Mouse (Mus musculus) forebrain, embryonic 11.5 days (tissue): ENCODE results near the gene Celf2. TPM values are rescaled to one million over a fixed set of nuclear protein-coding genes. Genes with fewer than 3 reads are reported as not detected.

Source experiments
- ATAC-seq: fragments of 200-750 bp; cut with Nextera tagmentation; replicated peaks from 2 replicates; pipeline ENCODE4 v1.8.0; 2017; ENCODE audit warnings: moderate TSS enrichment; ENCODE audit not compliant: low FRiP score
- DNase-seq: peaks from one replicate; pipeline ENCODE4 v3.0.0-alpha.2; 2017; ENCODE audit warnings: low spot score
- H3K27ac ChIP-seq: fragments of 300-500 bp; sonication (generic); 2 replicates; pipeline ENCODE4 v1.5.1; 2014; ENCODE audit warnings: low read depth, low read length
- H3K27me3 ChIP-seq: fragments of 300-500 bp; sonication (generic); 2 replicates; pipeline ENCODE4 v1.6.1; 2014; ENCODE audit warnings: mild to moderate bottlenecking, low read length, mixed read lengths; ENCODE audit not compliant: control insufficient read depth, insufficient read depth
- H3K36me3 ChIP-seq: fragments of 300-500 bp; sonication (generic); 2 replicates; pipeline ENCODE4 v1.6.1; 2014; ENCODE audit warnings: mild to moderate bottlenecking, low read length, moderate library complexity, mixed read lengths; ENCODE audit not compliant: control insufficient read depth, insufficient read depth
- H3K4me1 ChIP-seq: fragments of 300-500 bp; sonication (generic); replicated peaks from 2 replicates; pipeline ENCODE4 v1.6.1; 2014; ENCODE audit warnings: low read length, mixed read lengths; ENCODE audit not compliant: control insufficient read depth, insufficient read depth
- H3K4me2 ChIP-seq: fragments of 300-500 bp; sonication (generic); 2 replicates; pipeline ENCODE4 v1.6.1; 2014; ENCODE audit warnings: low read depth, mild to moderate bottlenecking, low read length, moderate library complexity, mixed read lengths; ENCODE audit not compliant: severe bottlenecking
- H3K4me3 ChIP-seq: fragments of 300-500 bp; sonication (generic); 2 replicates; pipeline ENCODE4 v1.5.1; 2014; ENCODE audit warnings: low read depth, low read length
- H3K9ac ChIP-seq: fragments of 300-500 bp; sonication (generic); 2 replicates; pipeline ENCODE4 v1.6.1; 2014; ENCODE audit warnings: low read length
- H3K9me3 ChIP-seq: fragments of 300-500 bp; sonication (generic); 2 replicates; pipeline ENCODE4 v1.6.1; 2016; ENCODE audit warnings: low read length, mixed read lengths; ENCODE audit not compliant: control insufficient read depth
- WGBS: fragments of 180-500 bp; shearing (Covaris S2); extraction: QIAGEN DNeasy Blood & Tissue Kit; methylation state at CpG from one replicate; pipeline ENCODE4 v1.1.7; 2014; 5-methylcytosine and 5-hydroxymethylcytosine counted together
- polyA plus RNA-seq: library from polyadenylated mRNA; unstranded; fragments of >200 nt; fragmentation: Nextera tagmentation; extraction: Ambion mirVana; gene quantifications from 2 replicates; pipeline ENCODE4 v1.2.1, GENCODE M21; 2014

Celf2 gene
- polyA plus RNA-seq, 1 experiment from 2014 or later = 116 TPM

DNA sequence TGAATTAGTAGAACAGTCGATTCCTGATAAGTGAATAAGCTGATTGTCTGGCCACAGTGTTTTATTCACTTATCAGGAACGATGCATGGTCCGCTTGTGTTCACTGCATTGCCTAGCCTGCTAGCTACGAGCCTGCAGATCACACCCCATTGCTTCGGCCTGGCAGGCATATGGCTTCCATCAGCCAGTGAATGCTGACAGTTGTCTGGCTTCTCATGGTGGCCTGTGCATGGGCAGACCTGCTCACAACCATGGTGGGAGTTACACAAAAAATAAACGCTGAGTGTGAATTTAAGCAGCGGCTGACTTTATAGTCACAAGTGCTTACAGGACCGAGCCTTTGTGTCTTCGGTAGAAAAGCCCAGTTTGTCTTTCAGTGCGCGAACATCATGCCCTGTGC is 969.3 kb downstream of the Celf2 start:
- H3K27ac ChIP-seq = no peak overlapping the region
- 87% methylated on average over 11 of the region's 11 CpGs for WGBS
- no peak for ATAC-seq
- no peaks in the 10 kb centered on the region for H3K9me3 ChIP-seq
- no peak overlapping the region for H3K4me3 ChIP-seq
- H3K4me2 ChIP-seq = no peak overlapping the region
- H3K9ac ChIP-seq = no peak overlapping the region
- H3K4me1 ChIP-seq = no peaks in the 10 kb centered on the region
- no peaks in the 10 kb centered on the region for H3K27me3 ChIP-seq
- no peak for DNase-seq
- H3K36me3 ChIP-seq = no peaks in the 10 kb centered on the region

DNA sequence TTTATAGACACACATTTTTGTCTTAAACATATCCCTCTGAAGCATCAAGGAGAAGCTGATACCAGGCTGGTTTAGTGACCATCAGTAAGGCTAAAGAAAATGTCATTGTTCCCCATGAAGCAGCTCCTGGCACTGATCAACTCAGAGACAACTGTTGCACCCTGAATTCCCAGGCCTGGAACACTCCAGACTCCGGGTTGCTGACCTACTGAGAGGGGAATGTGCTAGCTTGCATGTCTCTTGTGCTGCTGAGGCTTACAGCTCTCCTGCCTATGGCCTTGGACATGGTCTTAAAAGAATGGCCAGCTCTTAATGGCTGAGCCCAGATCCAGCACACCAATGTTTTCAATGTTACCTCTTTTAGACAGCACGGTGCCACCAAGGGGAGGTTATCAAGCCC is 970.9 kb downstream of the Celf2 start:
- Histone ChIP-seq H3K9me3 (no peaks in the 10 kb centered on the region), H3K4me1 (no peaks in the 10 kb centered on the region), H3K36me3 (no peaks in the 10 kb centered on the region), H3K27ac (no peak overlapping the region), H3K4me2 (no peak overlapping the region), H3K27me3 (no peaks in the 10 kb centered on the region), H3K9ac (no peak overlapping the region), H3K4me3 (no peak overlapping the region)
- 87% methylated on average over 2 of the region's 2 CpGs for WGBS
- DNase-seq = no peak
- ATAC-seq = no peak

DNA sequence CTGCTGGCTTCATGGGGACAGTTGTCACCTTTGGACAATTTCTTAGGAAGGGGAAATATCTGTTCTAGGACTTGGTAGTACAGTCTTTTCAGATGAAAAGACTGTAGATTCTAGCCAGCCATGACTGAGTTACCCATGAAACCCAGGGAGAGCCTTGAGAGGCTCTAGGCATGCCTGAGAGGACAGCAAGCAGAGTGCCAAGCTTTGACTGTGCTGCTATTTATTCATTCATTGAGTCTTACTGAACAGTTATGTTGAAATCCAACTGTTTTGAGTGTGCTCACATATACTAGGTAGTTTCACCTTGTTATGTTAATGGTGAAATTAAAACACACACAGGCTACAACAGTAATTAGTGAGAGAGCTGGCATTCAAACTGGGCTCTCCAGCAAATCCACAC is 971.3 kb downstream of the Celf2 start:
- H3K4me1 ChIP-seq = no peaks in the 10 kb centered on the region
- H3K9ac ChIP-seq = no peak overlapping the region
- H3K9me3 ChIP-seq = no peaks in the 10 kb centered on the region
- no peak overlapping the region for H3K4me3 ChIP-seq
- no peak for DNase-seq
- no peak overlapping the region for H3K4me2 ChIP-seq
- H3K27ac ChIP-seq = no peak overlapping the region
- H3K27me3 ChIP-seq = no peaks in the 10 kb centered on the region
- H3K36me3 ChIP-seq = no peaks in the 10 kb centered on the region
- no peak for ATAC-seq

DNA sequence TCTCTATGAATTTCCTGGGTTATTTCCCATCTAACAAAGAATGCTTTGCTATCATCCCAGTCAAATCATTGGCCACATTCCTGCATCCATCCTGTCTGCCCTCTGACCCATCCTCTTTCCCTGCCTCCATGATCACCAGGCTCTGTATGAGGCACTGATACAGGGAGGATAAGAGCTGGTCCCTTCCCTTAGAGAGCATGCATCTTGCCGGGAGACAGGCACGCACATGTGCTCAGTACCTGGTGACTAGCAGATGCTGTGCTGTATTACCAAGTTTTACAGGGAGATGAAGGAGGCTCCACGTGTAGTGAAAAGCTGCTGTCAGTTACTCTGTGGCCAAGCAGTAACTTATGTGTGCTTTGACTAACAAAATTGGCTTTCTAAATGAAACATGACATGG is 972.0 kb downstream of the Celf2 start:
- Histone ChIP-seq H3K4me1 (no peaks in the 10 kb centered on the region), H3K4me2 (no peak overlapping the region), H3K9ac (no peak overlapping the region), H3K27me3 (no peaks in the 10 kb centered on the region), H3K4me3 (no peak overlapping the region), H3K36me3 (no peaks in the 10 kb centered on the region), H3K9me3 (no peaks in the 10 kb centered on the region), H3K27ac (no peak overlapping the region)
- ATAC-seq (no peak), DNase-seq (no peak)
- WGBS = 85% methylated on average over 3 of the region's 3 CpGs

DNA sequence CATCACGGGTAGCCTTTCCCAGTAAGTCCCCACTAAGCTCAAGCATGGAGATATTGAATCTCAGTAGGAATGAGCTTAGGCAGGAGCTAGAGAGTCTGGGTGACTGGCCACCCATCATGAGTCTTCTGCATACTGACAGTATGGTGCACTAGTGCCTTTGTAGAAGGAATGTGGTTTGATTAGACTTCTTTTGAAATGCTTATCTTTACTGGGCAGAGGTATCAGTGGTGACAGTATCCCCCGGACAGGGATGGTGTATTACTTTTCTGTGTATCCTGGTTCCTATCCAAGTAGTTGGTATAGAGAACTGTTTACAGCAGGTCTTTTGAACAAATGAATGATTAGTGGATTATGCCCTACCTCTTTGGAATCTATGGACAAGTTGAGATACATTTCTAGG is 973.0 kb downstream of the Celf2 start:
- Histone ChIP-seq H3K9ac (no peak overlapping the region), H3K9me3 (no peaks in the 10 kb centered on the region), H3K27me3 (no peaks in the 10 kb centered on the region), H3K4me3 (no peak overlapping the region), H3K4me1 (no peaks in the 10 kb centered on the region), H3K27ac (no peak overlapping the region), H3K36me3 (no peaks in the 10 kb centered on the region), H3K4me2 (no peak overlapping the region)
- ATAC-seq = no peak
- DNase-seq = no peak
- WGBS = 93% methylated on average over 2 of the region's 2 CpGs

DNA sequence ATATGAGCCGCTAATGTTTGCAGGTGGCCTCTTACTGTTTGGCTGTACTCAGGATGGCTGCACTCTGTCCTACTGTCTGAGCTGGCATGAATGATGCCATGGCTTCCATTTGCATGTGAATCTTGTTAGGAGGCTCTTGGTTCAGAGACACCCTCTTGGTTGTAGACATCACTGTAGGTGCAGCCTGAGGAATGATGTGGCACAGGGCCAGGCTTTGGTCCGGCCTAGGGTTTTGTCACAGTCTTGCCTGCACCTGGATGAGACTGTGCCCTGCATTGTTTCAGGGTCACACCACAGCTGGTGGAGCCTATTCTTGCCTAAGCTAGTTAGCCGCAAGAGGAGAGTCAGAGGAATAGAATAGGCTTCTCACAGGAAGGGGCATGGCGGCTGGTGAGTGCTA is 977.0 kb downstream of the Celf2 start:
- Histone ChIP-seq H3K36me3 (no peaks in the 10 kb centered on the region), H3K4me1 (no peaks in the 10 kb centered on the region), H3K27ac (no peak overlapping the region), H3K9ac (no peak overlapping the region), H3K4me3 (no peak overlapping the region), H3K27me3 (no peaks in the 10 kb centered on the region), H3K4me2 (no peak overlapping the region), H3K9me3 (no peaks in the 10 kb centered on the region)
- no peak for DNase-seq
- WGBS = 62% methylated on average over 4 of the region's 4 CpGs
- ATAC-seq = no peak

DNA sequence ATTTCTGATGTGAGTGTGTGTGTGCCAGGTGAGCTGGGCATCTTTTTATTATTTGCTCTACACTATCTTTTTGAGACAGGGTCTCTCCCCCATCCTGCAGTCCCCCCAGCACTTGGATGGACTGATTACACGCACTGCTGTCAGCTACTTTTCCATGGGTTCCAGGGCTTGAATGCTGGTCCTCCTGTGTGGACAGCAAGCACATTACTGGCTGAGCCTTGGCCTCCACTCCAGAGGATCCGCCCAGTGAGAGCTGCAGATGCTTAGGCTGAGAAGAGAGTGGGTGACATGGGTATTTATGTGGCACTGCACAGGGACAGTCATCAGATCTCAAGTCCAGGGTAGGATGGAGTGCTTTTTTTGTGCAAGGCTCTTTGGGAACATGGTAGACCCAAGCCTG is 981.3 kb downstream of the Celf2 start:
- no peak for DNase-seq

DNA sequence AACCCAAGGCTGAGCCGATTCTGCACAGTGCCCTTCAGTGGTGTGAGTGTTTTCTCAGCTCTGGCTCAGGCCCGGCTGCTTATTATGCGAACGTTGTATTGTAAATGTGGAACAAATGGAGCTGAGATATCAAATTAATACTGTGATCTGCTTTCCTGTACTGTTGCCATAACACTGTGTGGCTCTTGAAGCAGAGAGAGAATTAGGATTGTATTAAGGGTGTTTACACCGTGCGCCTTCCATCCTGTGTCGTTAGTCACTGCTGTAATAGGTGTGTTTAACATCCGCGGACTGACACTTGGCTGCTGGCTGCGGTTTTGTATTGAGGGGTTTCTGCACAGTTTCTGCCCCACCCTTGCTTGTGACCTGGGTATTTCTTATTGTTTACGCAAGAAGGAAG is 982.5 kb downstream of the Celf2 start:
- H3K4me3 ChIP-seq = no peak overlapping the region
- no peak overlapping the region for H3K27ac ChIP-seq
- no peaks in the 10 kb centered on the region for H3K9me3 ChIP-seq
- DNase-seq = no peak
- no peaks in the 10 kb centered on the region for H3K4me1 ChIP-seq
- H3K9ac ChIP-seq = no peak overlapping the region
- 86% methylated on average over 11 of the region's 11 CpGs for WGBS
- ATAC-seq = no peak
- H3K27me3 ChIP-seq = no peaks in the 10 kb centered on the region
- no peak overlapping the region for H3K4me2 ChIP-seq
- no peaks in the 10 kb centered on the region for H3K36me3 ChIP-seq

More for the DNA sequence above, 981.3 kb downstream of the Celf2 start:
- no peak overlapping the region for H3K27ac ChIP-seq
- no peaks in the 10 kb centered on the region for H3K9me3 ChIP-seq
- no peaks in the 10 kb centered on the region for H3K36me3 ChIP-seq
- no peaks in the 10 kb centered on the region for H3K27me3 ChIP-seq
- no peak overlapping the region for H3K4me2 ChIP-seq
- H3K9ac ChIP-seq = no peak overlapping the region
- H3K4me3 ChIP-seq = no peak overlapping the region
- 88% methylated on average over 2 of the region's 2 CpGs for WGBS
- no peaks in the 10 kb centered on the region for H3K4me1 ChIP-seq
- ATAC-seq = no peak

DNA sequence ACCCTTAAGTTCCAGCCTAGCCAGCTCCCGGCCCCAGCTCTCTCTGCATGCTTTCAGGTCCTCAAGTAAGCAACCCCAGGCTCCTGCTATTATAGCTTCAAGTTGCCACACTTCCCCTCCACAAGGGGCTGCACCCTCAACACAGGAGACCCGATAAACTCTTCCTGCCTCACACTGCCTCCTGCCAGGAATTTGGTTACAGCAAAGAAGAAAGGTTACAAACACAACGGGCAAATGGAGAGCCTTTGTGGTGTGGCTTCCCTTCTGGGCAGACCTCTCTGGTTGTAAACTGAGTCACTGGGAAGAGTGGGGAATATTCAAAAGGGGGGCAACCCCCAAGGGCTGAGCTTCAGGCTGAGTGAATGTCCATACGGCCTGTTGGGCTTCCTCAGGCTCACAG is 983.1 kb downstream of the Celf2 start:
- no peak overlapping the region for H3K27ac ChIP-seq
- no peak overlapping the region for H3K9ac ChIP-seq
- no peaks in the 10 kb centered on the region for H3K4me1 ChIP-seq
- WGBS = 66% methylated on average over 4 of the region's 4 CpGs
- DNase-seq = no peak
- no peaks in the 10 kb centered on the region for H3K27me3 ChIP-seq
- H3K9me3 ChIP-seq = no peaks in the 10 kb centered on the region
- H3K36me3 ChIP-seq = no peaks in the 10 kb centered on the region
- no peak overlapping the region for H3K4me2 ChIP-seq
- no peak for ATAC-seq
- no peak overlapping the region for H3K4me3 ChIP-seq
